Mouse (Mus musculus) telencephalon, adult 2 months (tissue): ENCODE data around the gene Sema6d.
"Not testable (repeated sequence)": the region's sequence is repeated elsewhere in the genome, so short reads cannot be mapped to it uniquely, and the experiment has no call there.

Experiments used
- DNase-seq: peaks from one replicate; pipeline ENCODE4 v3.0.0-alpha.2; 2011; ENCODE audit warnings: low read depth, low spot score

Gene Sema6d

DNA sequence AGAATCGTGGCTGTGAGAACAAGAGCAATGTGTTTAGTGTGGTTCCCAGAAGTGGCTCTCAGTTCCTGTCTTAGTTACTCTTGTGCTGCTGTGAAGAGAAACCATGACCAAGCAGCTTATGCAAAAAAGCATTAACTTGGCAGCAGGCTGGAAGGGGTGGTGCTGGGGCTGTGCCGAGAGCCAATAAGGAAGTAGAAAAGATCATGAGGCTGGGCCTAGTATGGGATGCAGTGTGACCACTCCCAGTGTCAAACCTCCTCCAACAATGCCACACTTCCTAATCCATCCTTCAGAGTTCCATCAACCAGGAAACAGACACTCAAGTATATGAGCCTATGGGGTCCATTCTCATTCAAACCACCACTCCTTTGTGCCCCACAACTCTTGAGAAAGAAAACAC is 199.6 kb downstream of the Sema6d start:
- no peak for DNase-seq

DNA sequence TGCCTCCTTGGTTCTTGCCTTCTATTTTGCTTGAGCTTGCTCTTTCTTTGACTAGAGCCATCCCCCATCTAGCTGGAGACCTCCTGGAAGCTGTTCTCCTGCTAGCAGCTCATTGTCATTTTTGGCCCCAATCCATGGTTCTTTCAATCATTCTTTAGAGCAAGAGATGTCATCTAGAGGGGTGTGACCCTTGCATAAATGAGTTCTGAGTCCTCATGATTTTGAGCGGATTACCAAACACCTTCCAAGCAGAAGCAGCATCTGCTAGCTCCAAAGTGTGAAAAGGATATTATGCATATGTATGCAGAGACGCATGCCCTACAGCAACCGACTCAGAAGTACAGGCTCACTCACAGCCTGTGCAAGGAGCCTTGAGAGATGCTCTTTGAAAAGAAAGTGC is 201.4 kb downstream of the Sema6d start:
- peak; percentile 81 for DNase-seq

DNA sequence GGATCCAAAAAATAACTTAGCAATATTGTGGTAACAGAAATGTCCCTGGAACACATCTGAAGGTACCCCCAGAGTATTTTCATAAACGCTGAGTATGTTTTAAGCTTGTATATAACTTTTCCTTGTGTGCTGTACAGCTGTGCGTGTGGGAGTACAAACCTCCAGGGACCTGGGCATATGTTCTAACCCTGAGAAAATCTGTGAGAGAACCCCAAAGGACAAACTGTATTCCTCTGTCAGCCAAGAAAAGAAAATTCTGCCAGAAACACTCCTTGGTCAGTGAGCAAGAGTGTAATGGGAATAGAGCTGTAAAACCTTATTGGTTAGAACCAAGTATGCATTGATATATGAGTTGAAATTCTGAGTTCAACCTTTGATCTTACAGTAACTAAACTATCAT is 203.8 kb downstream of the Sema6d start:
- DNase-seq, result no peak

DNA sequence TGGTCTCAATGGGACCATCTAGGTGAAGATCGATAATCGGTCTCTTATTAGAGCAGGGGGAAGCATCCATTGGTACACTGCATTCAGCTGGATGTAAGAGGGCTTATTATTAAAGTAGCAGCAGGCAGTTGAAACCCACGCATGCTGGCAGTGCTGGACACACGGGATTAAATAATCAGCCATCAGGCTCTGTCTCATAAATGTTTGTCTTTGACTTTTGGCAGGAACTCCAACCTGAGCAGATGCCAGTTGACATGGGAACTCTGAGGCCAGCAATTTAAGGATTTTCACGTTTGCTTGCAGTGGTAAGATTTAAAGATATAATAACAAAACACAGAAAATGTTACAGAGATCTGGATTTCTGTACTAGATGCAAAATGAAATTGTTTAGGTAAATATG is 208.6 kb downstream of the Sema6d start:
- no peak for DNase-seq

DNA sequence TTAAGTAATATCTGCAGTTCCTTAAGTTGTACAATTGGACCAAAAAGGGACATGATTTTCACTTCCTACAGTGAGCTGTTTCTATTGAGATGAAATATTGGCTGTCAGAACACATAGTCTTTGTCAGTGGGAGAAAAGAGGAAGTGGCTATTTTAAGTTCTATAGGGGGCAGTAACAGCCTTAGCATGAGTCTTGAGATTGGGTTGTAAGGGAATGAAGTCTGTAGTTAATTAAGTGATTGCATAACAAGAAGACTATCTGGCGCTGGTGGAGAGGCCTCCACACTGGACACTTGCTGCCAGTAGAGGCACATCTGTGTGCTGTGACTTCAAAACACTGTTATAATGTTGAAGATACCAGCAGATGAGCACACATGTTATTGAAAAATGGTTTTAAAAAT is 209.1 kb downstream of the Sema6d start:
- DNase-seq, result no peak

DNA sequence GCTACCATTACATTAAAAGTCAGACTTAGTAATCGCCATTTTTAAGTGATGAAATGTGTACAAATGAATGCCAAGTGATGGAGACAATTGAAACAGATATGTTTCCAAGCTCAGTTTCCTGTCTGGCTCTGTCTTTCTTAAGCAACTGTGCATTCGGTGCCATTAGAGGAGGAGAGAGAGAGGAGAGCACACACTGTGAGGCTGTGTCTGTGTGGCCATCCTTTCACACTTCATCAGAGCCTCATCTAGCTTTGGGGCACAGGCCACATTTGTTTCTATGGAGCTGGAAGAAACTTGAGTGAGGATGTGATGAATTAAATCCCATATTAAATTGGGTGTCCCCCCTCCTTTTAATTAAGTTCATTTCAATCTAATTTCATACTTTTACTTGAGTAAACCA is 218.8 kb downstream of the Sema6d start:
- no peak for DNase-seq

DNA sequence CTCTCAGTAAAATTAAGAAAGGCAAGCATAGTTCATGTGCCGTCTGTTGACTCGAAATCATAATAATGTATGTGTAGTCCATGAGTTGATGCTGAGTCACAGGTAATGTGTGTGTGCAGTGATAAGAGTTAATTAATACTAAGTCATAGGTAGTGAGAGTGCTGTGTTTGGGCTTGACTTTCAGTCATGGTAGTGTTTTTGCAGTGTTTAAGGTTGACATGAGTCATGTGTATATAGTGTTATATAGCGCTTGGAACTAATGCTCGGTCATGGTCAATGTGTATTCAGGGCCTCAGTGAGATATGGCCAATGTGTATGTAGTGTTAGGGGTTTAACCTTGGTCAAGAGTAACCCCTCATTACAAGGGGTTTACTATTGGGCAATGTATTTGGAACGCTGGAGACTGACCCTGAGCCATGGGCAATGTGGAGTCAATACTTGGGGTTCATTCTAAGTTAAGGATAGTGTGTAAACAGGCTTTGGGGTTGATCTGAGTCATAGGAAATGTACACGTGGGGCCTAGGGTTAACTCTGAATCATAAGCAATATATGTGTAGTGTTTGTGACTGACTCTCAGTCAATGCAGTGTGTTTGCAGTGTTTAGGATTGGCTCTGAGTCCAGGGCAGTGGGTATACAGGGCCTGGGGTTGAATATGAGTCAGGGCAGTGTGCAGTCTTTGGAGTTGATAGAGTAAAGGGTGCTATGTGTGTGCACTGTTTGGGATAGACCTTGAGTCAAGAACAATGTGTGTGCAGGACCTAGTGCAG is 219.8 kb downstream of the Sema6d start:
- no peak for DNase-seq

DNA sequence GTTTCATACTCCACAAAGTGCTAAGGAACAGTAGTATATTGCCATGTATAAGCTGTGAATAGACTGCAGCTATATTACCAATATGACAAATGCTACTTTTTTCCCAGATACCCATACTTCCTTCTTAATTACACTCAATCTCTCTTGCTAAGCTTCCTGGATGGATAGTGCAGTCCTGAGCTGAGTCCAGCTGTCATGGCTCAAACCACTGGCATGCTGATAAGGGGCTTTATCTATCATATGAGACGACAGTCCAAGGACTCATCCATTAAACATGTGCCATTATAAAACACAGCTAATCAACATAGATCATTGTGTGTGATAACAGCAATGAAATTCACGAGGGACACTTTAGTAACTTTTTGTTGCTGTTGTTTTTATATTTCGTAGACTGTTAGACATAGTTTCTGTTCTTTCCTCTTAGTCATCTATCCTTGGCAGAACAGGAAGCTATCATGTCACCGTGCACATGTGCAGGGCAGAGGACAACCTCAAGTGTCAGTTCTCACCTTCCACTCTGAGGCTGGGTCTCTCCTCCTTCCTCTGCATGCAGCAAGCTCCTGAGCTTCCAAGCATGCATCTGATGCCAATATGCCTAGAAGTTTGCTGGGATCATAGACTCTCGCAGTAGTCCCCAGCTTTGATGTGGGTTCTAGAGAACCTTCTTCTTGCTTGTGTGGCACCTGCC is 232.9 kb downstream of the Sema6d start:
- DNase-seq, result no peak

DNA sequence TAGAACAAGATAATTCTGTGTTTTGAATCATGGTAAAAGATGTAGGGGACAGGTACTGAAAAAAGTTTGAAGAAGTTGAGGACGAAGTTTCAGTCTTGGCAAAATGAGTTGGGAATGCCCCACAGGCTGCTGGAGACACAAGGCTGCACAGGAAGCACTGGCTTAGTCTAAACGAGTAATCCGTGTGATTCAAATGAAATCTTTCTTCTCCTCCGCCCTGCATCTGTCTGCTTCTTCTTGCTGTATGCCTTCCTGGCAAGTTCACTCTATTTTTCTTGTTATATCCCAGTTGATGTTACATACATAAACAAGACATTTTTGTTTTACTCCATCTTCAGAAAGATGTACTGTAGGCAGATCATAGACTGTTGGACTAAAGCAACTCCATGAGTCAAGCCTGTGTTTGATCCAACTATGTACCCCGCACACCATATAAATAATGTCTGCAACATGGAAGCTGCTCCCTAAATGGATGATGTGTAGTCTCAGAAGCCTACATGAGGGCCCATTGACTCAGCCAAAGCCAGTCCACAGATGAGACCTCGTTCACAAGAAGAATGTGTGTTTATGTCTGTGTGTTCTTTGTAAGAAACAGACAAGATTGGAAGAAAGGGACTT is 234.4 kb downstream of the Sema6d start:
- no peak for DNase-seq

DNA sequence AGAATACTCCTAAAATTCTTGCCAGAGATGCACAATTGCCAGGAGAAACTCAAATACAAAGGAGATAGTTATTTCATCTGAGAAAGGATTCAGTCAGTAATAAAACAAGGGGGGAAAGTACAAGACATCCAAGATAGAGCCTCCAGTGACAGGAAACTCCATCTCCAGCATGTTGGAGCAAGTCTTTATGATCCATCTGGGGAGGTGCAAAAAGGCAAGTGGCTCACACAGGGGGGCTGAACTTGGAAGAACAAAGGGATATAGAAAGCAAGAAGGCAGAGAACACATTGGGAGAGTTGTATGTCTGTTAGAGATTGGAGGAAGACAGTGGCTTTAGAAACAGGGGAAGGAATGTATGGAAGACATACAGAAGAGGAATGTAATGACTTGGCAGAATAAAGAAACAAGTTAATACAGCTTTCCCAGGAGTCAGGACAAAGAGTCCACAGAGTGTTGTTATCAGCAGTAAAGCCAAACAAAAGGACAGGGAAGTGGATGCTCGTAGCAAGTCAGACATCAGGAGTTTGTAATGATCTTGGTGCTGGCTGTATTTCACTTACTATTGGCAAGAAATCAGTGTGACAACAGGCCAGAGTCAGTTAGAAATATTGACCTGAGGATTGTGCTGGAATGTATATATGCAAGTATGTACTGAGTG is 239.8 kb downstream of the Sema6d start:
- no peak for DNase-seq

DNA sequence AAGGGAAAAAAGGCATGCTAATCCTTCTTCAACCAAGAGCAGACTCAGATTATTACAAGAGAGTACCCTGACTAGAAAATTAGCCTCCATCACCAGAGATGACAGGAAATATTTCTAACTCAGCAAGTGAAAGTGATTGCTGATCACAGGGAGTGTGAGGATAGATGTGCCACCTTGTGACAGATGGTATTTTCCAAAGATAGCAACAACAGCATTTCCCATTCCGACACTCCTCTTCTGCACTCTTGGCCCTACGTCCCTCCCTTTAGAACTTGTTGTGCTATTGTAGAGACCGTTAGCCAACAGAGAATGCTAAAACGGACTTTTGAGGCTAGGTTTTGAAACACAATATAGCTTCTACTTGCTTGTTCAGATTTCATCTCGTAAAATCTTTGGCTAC is 243.1 kb downstream of the Sema6d start:
- no peak for DNase-seq

DNA sequence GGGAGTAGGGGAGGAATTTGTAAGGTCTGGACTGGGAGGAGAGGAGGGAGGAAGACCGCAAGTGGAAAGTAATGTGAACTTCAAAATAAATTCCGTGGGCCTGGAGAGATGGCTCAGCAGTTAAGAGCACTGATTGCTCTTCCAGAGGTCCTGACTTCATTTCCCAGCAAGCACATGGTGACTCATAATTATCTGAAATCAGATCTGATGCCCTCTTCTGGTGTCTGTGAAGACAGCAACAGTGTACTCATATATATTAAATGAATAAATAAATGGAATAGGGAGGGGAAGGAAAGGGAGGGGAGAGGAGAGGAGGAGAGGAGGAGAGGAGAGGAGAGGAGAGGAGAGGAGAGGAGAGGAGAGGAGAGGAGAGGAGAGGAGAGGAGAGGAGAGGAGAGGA is 244.9 kb downstream of the Sema6d start:
- not testable (repeated sequence) for DNase-seq

DNA sequence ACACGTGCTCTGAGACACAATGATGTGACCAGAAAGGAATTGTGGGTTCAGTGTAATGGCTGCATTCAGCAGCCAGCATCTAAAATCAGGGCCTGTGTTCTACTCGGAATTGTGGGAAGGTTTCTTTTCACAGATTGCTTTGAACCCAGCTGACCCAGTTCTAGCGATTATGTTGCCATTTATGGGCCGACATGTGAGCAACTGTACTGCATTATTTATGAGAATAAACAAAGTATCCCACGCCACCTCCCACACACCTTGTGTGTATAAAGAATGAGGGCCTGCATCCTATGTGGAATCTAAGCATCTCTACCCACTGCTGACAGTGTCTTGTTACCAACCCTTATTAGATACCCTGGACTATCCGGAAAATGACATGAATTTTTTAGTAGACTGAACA is 248.5 kb downstream of the Sema6d start:
- no peak for DNase-seq

DNA sequence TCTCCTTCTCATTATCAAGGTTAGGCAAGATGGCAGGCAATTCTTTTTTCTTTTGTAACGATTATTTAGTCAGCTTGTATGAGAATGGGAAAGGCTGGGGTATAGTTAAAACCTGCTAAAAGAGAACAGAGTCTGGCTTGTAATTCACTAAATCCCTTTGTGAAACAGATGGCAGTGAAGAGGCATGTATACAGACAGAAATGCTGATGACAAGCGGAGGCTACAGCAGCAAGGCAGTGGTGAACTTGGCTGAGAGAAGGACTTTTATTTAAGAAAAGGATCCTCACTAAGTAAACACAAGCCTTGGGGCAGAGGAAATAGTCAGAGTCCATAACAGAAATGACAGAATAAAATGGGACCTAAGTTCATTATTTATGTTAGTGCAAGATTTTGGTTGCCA is 264.4 kb downstream of the Sema6d start:
- DNase-seq, result no peak

DNA sequence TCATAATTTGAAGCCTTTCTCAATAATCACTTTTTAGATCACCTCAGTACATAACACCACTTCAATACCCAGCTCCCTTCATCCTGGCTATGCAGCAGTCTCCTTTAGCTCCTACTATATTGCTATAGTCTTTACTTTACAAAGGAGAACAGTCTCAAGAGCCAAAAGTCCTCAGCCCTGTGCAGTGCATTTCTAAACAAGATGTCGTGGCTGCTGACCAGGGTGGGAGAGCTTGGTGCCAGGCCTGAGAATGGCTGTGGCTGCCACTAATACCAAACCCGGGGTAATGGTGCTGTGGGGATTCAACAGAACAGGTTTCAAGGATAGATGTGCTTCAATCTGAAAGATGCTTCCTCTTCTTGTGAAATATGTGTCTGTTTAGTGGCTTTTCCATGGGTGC is 264.9 kb downstream of the Sema6d start:
- no peak for DNase-seq

DNA sequence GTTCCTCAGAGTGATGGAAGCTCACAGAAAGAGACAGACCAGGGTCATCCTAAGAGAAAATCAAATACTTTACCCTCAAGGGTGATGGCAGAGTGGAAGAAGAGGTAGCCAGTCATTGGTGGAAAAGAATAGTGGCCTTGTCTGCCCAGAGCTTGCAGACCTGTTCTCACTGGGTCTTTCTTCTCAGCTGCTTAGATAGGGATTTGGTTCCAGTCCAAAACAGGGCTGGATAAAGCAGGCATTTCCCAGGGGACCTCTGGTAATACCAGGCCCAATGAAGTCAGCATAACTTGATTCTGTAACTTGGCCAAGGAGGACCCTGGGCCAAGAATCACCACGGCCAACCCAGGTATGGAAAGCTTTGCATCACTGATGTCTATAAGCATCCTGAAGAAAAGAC is 279.5 kb downstream of the Sema6d start:
- DNase-seq, result no peak

DNA sequence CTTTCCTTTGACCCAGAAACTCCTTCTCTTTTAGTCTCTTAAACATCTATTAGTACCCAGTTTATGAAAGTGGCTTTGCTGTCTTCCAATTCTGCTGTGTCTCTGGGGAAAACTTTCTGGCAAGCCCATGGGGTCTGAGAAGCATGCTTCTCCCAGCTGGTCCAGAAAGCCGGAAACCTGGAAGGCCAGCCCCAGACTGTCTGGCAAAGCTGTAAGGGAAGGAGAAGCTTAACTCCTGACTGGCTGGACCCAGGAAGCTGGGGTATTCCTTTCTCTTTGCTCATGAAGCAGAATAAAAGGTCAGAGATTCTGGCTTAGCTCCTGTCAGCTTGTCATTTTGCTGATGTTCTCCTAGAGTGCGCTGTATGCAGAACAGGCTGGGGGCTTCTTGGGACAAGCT is 280.2 kb downstream of the Sema6d start:
- DNase-seq, result no peak

DNA sequence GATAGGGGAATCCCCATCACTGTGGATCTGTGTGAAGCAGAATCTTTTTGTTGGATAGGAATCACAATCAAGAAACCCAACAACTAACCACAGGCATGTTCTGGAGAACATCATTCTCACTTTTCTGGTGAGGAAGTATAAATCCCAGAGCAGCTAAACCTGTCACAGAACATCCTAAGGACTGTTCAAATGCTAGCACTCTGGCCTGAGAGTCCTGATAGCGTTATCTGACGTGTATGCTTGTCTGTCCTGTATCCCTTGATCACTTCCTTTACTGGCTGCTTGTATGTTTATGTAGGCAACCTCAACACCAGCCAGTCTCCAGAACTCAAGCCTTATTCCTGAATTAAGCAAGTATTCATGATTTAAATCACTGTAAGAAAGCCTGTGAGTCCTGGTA is 281.6 kb downstream of the Sema6d start:
- no peak for DNase-seq

DNA sequence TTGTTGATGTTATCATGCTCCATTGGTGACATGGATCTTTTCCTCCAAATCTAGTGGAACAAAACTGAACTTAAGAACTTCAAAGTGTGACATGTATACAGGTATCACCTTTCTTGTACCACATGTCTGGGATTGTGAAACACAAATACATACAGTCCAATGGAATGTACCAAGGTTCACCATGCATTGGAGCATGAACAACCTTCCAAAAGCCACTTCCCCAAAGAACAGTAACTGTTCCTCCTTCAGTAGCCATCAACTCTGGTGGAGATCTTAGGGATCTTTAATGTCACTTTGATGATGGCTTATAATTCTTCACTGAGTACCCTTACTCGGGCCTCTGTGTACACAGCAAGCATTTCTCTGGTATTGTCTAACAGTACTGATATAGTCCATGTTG is 295.3 kb downstream of the Sema6d start:
- DNase-seq, result no peak

DNA sequence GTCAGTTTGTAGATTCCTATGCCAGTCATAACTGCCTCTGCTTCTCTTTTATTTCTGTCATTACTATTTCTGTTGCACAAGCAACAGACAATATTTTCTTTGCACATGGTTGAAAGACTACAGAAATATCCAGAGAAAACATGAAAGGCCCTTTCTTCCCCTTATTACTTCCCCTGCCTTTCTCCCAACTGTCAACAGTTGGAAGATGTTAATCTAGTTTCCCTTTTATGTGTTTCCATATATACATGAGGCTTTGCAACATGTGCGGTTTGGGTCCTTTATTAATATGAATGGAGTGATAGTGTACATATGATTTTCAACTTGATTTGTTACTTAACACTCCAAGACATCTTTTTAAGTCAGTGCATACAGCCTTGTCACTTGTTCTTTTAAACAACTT is 296.0 kb downstream of the Sema6d start:
- no peak for DNase-seq

DNA sequence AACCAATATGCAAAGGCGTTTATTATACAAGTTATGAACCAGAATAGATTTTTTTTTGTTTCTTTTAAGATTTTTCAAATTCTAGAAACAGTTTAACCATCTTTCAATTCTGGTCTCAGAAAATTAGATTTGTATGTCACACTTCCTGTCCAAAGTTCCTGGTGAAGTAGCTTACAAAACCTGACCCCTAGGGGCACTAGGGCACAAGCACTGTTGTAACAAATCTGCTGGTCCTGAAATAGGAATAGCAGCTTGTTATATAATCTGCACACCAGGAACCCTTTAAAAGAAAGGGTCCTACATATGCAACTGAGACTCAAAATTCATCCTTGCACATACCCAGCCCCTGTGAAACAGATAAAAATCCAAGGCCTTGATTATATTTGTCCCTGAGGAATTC is 298.5 kb downstream of the Sema6d start:
- DNase-seq, result no peak

DNA sequence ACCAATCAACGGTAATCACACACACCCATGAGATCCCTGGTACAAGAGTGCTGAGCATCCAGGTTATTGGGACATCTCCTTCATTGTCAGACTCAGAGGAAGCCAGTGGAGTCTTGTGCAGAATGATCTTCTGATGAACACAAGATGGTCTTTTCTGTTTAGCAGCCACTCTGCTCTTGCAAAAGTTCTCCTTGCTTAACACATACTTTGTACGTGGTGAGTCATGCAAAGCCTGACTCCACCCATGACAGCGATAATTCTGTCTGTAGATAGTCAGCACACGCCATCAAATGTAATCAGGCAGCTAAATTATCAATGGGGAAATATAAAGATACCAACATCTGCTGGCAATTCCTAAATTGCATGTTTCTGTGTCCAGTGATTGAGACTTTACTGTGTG is 307.0 kb downstream of the Sema6d start:
- DNase-seq, result no peak

DNA sequence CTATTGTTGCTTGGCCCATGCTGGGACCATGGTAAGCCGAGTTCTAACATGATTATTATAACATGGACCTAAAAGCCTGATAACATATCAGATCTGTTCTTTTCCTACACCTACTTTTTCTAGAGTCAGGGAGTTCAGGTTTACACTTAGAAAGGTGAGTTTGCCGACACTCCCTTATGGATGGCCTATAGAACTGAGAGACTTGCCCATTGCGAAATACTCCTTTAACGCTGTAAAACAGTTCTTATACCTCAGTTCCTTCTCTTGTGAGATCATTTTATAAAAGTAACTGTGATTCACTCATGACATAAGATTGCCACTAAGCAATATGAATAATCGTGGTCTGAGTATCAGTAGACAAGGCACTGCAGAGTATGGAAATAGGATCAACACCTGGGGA is 307.5 kb downstream of the Sema6d start:
- DNase-seq, result no peak
